Mouse (Mus musculus): Measurements from ENCODE around the gene Camk1.
"Not testable (repeated sequence)": the region's sequence is repeated elsewhere in the genome, so short reads cannot be mapped to it uniquely, and the experiment has no call there.

The Camk1 gene

DNA sequence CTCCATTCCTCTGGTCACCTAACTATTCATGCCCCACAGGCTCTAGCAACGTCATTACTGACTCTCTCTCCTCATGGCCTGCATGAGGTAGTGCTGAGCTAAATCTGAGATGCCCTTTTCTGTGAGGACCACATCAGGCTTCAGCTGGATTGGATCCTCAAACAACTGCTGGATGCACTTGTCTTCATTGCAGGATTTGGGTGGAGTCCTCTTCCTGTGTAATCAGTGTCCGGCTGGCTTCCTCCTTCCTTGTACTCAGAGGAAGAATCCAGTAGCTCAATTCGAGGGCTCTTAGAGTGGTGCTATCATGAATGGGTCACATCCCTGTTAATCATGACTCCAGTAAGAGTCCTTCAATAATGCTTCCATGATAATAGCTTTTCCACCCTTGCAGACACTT is 9.9 kb upstream of the Camk1 start:
- DNase-seq: no peak

- DNase-seq: no peak
Observed at GRCm38 (mm10) chr6:113352820-113353219, 9.0 kb upstream of the Camk1 start.

GRCm38 (mm10) chr6:113351653-113352052 is 7.9 kb upstream of the Camk1 start:
- DNase-seq: no peak

GRCm38 (mm10) chr6:113351161-113351560 is 7.4 kb upstream of the Camk1 start:
- DNase-seq: no peak

DNA sequence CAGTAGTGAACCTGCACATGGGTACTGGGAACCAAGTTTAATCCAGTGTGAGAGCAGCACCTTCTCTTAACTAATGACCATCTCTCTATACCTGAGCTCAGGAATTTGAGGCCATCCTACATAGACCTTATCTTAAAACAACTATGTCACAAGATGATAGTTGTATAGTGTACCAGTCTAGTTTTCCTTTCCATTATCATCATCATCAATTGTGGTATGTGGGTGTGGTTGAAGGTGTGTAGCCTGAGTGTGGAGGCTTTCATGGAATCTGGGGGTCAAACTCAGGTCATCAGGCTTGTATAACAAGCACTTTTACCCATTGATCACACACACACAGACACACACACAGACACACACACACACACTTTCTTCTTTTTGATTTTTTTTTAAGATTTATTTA is 6.8 kb upstream of the Camk1 start:
- DNase-seq: no peak

DNA sequence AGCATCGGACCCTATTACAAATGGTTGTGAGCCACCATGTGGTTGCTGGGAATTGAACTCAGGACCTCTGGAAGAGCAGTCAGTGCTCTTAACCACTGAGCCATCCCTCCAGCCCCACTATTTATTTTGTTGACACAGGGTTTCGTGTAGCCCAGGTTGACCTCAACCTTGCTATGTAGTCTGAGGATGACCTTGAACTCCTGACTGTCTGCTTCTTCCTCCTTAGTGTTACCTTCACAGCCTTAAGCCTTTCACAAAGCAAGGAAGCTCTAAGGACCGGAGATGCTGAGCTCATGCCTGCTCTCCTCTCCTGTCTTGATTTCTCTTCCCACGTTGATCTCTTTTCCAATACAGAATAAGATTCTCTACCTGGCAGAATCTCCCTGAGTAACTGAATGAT is 3.1 kb upstream of the Camk1 start:
- DNase-seq: no peak

DNA sequence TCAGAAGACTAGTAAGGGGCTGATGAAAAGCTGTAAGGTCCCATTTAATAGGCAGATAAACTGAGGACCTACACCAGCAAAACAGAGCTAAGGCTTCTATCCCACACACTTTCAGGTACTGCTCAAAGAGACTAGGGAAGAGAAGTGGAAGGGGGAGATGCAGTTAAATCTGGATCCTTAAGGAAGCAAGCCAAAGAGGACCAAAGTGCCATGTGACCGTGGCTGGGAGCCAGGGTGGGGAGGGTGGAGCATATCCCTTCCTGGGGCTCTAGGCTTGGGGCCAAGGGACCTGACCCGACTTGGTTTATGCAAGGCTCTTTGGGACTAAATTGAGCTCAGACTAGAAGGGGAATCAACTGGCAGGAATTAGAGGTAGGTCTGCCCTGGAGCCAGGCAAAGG is 537 bp upstream of the Camk1 start:
- DNase-seq: peak; percentile 68

DNA sequence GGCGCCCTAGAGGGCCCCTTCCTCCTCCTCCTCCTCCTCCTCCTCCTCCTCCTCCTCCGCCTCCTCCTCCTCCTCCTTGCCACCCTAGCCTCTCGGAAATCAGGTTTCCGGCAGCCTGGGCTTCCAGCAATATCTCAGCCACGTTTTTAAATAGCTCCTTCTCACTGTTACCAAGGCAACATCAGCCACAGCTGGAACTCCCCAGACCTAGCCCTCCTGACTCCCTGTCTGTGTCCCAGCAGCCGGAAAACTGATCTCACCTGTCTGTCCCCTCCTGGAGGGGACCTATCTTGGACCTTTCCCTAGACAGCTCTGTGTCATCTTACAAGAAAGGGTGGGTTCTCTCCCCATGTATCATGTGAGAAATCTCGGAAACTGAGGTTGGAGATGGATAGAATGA is 1.5 kb downstream of the Camk1 start:
- DNase-seq: no peak

DNA sequence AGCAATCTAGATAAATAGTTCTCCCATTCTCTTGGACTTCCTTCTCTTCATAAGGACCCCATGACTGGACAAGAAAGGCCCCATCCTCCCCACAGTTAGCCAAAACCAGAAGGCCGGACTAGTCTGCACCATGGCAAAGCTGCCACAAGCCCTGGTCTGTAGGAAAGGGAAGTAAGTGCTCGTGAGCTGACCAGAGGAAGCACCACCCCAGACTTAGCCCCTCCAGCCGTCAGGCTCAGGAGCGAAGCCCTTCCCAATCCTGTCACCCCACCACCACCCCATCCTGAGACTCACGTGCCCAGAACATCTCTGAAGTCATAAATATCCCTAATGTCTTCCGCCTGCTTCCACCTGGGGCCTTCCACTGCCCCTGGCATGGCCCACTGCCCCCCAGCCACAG is 2.2 kb downstream of the Camk1 start:
- DNase-seq: no peak

GRCm38 (mm10) chr6:113336852-113337620 is 6.7 kb downstream of the Camk1 start:
- no peak for DNase-seq

DNA sequence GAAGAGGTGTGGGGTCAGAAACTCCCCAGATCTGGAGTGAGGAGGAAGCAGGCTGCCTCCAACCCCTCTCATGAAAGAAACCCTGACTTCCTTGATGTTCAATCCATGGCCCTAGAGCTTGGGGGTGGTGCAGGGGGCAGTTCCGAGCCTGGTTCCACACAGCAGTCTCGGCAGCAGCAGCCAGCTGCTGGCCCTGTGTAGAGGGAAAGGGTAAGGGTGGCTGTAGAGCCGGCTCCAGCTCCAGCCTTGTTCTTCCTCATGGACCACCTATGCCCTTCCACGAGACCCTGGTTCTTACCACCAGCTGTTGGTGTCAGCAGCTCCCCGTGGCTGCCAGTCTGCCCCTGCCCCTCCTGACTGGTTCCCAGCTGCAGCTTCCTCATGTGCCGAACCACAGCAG is 9.6 kb downstream of the Camk1 start:
- DNase-seq: no peak

DNA sequence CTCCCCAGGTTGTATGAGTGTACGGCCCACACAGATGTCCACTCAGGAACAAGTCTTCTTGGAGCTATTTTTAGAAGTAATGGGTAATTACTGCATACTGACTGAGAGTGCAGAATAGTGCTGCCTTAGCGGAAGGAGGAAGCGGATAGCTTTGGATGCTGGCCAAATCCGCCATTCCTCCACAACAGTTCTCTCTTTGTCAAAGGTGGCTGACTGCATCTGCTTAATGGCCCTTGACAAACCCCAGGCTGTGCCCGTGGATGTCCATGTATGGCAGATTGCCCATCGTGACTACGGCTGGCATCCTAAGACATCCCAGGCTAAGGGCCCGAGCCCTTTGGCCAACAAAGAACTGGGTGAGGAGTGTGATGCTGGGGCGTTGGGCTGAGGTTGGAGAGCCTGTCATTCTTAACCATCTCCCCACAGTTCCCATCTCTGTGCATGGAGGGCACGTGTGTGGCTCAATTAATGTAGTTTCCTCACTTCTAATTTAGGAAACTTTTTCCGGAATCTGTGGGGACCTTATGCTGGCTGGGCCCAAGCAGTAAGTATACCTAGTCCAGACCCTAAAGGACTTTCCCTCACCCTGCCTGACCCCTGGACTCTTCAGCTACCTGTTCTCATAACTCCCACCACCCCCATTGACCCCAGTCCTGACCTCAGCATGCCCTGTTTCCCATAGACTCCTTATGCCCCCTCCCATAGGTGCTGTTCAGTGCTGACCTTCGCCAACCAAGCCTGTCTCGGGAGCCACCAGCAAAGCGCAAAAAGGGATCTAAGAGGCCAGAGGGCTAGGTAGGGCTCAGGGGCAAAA is 10.4 kb downstream of the Camk1 start:
- DNase-seq: peak; percentile 44

- not testable (repeated sequence) for DNase-seq
Observed at GRCm38 (mm10) chr6:113332734-113333133, 11.1 kb downstream of the Camk1 start.

DNA sequence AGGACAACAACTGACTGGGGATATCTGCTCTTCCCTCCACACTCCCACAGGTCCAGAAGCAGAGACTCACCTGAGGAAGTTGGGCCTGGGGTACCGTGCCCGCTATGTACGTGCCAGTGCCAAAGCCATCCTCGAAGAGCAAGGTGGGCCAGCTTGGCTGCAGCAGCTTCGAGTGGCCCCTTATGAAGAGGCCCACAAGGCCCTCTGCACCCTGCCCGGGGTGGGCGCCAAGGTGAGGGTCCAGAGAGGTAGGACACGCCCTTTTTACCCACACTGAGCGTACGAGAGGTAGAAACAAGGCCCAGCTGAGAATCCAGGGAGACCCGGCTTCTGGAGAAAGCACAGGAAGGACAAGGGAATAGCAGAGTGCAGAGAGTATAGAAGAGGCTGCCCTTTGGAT is 12.1 kb downstream of the Camk1 start:
- DNase-seq: no peak

DNA sequence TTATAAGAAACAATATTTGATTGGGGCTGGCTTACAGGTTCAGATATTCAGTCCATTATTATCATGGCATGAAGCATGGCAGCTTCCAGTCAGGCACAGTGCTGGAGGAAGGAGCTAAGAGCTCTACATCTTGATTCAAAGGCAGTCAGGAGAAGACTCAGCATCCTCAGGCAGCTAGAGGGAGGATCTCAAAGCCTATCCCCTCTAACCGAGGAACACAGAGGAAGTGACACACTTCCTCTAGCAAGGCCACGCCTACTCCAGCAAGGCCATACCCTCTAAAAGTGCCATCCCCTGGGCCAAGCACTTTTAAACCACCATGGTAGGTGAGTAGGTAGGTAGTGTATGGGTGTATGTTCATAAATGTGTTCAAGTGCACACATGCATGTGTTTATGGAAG is 13.2 kb downstream of the Camk1 start:
- no peak for DNase-seq

DNA sequence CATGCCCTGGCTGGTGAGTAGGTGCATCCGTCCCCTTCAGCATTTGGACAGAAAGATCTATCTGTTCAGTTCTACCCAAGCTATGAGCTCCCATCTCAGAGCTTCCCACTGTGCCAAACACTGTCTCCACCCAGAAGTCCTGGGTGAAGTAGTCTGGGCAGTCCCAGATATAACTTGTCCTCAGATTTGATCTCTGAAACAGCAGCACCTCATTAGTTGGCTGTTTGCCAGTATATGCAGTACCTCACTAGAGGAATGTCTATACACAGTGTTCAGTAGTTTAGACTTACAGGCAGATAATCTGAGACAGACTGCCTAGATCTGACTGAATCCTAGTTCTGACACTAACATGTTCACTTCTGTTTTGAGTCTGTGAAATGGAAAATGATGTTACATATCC is 14.4 kb downstream of the Camk1 start:
- DNase-seq: no peak

- DNase-seq: peak; percentile 98
Observed at GRCm38 (mm10) chr6:113326533-113327315, 17.1 kb downstream of the Camk1 start, which contains the start of gene Ogg1. Gene Ogg1, plus strand, starts transcription at chr6:113326972.

- DNase-seq: no peak
Observed at GRCm38 (mm10) chr6:113315972-113316371, 27.8 kb downstream of the Camk1 start.

GRCm38 (mm10) chr6:113308141-113308540 is 35.6 kb downstream of the Camk1 start:
- DNase-seq: peak; percentile 91

DNA sequence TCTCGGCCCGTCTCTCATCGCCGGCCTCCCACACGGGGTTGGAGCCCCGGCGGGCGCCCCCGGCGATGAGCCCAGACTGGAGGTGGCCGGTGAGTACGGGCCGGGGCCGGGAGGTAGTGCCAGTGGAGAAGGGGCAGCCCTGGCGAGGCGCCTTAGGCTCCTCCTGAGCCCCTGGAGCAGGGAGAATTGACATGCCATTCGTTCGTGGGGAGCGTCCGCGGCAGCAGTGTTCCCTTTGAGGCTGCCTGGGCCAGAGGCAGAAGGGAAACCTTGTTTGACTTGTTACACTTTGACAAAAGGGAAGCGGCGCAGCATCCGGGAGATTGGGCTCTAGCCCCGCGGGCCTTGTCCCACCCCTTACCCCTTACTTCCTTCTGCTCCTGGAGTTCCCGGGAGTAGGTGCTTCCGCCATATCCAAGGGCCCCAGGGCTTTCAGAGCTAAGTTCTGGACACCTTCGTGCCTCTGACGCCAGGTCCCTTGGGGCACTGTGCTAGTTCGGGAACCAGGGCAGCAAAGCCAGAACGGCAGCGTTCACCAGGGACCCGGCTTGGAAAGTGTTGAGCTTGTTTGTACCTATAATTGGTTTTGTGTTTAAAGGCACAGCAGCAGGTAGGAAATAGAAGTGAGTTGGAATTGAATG is 36.2 kb downstream of the Camk1 start:
- peak; percentile 69 for DNase-seq

GRCm38 (mm10) chr6:113306986-113307349 is 36.8 kb downstream of the Camk1 start, which contains the start of gene Brpf1:
Gene Brpf1, plus strand, starts transcription at chr6:113307137.
- no peak for DNase-seq

- DNase-seq: peak; percentile 99
Observed at GRCm38 (mm10) chr6:113306322-113306985, 37.3 kb downstream of the Camk1 start.

All from cerebellum, adult 9-10 months (tissue).